Mouse (Mus musculus): ENCODE data around the gene Atf6. TPM values are rescaled to one million over a fixed set of nuclear protein-coding genes. Genes with fewer than 3 reads are reported as not detected.

Gene Atf6
- total RNA-seq, 2 experiments from 2014 or later, result 41.2 to 41.6 TPM

GRCm38 (mm10) chr1:170771437-170772003 is 96.1 kb downstream of the Atf6 start:
- DNase-seq, result peak; percentile 42

DNA sequence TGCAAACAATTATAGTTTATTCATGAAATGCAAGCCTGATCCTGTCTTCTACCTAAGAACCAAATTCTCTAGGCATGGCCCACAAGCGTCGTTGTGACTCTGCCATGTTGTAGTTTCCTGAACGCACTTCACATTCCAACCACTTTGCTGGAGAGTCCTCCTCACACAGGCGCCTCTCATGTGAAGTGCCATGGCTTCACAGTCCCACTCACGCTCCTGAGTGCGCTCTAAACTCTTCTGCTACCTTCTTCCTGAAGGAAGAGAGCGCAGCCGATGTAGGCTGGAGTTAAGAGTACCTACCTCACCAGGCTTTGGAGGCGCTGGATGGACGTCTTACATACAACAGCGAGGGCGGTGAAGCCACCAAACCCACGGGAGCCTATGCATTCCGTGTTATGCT is 96.9 kb downstream of the Atf6 start:
- no peak for DNase-seq

DNA sequence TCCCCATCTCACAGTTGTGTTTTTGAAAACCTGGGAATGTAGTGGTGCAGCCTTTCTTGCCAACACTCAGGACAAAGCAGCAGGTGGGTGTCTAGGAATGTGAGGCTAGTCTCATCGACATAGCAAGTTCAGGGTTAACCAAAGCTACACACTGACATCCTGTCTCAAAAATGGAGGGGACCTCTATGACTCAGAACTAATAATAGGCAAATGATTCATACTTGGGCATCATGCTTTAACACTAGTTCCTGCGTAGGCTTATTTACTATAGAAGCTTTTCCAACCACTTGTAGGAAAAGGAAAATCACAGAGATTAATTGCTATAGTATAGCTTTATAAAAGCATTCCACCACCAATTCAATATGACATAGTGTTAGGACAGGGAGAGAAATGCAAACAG is 100.6 kb downstream of the Atf6 start:
- DNase-seq, result peak; percentile 12

DNA sequence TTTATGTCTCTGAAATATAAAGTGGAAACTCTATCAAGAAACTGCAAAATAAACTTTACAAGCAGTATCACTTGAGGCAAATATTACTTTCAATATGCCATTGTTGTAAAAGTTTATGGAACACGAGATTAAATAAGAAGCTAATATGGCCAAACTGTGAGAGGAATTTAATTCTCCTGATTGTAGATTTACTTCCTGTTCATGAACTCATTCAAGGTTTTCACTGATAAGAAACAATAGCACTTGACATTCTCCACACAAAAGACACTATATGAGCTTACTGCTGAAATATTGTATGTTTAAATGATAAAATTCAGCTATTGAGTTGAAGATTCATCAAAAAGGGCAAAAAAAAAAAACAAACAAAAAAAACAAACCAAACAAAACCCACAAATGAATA is 102.8 kb downstream of the Atf6 start:
- no peak for DNase-seq

DNA sequence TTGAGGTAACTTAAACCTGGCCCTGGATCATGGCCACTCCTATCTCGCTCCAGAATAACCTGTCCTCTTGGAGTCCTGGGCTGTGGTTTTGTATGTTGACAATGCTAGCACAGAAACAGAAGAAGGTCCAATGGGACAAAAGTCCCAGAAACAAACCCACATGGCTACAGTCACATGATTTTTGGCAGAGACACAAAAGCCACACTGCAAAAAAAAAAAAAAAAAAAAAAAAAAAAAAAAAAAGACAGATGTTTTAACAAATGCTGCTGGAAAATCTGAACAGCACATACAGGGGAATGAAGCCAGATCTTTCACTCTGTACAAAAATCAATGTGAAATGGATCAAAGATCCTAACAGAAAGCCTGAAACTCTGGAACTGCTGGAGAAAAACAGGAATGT is 105.9 kb downstream of the Atf6 start:
- DNase-seq, result no peak

DNA sequence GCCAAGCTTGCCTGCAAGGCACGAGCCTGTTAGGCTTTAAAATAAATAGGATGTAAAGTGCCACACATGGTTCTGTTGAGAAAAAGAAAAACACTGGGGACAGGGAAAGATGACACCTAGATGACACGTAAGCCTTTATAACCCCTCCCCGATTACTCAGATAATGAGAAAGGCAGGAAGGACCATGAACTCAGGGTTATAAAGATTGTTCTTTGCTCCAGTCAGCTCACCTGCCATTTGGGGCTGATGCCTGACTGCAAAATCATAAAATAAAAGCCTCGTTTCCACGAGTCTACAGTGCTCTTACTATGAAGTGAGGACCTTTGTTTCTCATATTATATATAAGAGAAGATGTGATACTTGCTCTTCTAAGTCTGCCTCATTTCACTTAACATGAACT is 114.0 kb downstream of the Atf6 start:
- DNase-seq, result no peak

DNA sequence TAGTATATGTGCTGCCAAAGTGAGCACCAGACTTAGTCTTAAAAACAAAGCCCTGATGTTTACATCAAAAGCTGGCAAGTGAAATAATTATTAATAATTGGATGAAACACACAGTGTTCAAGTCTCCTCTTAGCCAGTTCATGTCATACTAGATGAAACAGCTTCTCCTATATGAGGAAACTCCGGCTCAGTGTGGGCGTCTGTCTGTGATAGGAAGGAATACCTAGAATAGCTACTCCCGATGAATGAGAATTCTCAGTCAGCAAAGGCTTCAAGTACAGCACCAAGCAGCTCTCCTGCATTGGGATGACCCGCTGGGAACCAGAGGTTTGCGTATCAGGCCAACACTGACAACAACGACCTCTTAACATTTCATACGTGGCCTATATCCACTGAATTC is 115.8 kb downstream of the Atf6 start:
- DNase-seq, result no peak

GRCm38 (mm10) chr1:170746523-170746922 is 121.0 kb downstream of the Atf6 start:
- DNase-seq, result no peak

GRCm38 (mm10) chr1:170741497-170742246 is 125.9 kb downstream of the Atf6 start:
- no peak for DNase-seq

DNA sequence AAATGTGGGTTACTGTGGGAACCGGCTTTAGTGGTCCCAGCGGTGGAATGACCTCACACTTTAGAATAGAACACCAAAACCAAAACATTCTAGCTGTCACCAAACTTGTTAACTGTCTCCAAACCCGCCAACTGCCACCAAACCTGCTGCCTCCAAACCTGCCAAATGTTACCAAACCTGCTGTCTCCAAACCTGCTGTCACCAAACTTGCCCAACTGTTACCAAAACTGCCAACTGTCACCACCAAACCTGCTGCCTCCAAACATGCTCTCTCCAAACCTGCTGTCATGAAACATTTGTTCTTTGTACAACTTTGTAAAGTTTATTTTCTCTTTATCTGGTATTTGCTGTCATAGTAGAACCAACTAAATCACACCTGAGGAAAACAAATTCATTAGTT is 132.7 kb downstream of the Atf6 start:
- DNase-seq, result no peak

GRCm38 (mm10) chr1:170732596-170732890 is 135.0 kb downstream of the Atf6 start:
- no peak for DNase-seq

- no peak for DNase-seq
Observed at GRCm38 (mm10) chr1:170731865-170732595, 135.5 kb downstream of the Atf6 start.

GRCm38 (mm10) chr1:170729267-170729962 is 138.2 kb downstream of the Atf6 start:
- DNase-seq, result no peak

DNA sequence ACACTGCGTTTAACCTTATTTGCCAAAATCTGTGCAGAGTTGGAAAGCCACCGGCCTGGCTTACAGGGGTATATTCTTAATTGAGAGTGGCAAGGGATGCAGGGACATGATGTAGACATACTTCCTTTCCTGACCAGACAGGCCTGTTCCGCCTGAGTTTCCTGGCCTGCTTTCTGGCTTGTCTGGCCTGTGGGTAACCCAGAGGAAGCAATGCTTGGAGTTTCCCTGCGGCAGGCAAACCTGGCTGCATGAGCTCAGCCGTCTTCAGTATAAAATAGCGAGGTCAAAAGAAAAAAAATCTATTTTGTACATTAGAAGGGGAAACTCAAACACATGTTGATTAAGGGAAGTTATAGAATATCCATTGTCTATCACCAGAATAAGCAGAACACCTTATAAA is 139.0 kb downstream of the Atf6 start:
- DNase-seq, result no peak

GRCm38 (mm10) chr1:170721560-170721959 is 146.0 kb downstream of the Atf6 start:
- DNase-seq, result peak; percentile 21

DNA sequence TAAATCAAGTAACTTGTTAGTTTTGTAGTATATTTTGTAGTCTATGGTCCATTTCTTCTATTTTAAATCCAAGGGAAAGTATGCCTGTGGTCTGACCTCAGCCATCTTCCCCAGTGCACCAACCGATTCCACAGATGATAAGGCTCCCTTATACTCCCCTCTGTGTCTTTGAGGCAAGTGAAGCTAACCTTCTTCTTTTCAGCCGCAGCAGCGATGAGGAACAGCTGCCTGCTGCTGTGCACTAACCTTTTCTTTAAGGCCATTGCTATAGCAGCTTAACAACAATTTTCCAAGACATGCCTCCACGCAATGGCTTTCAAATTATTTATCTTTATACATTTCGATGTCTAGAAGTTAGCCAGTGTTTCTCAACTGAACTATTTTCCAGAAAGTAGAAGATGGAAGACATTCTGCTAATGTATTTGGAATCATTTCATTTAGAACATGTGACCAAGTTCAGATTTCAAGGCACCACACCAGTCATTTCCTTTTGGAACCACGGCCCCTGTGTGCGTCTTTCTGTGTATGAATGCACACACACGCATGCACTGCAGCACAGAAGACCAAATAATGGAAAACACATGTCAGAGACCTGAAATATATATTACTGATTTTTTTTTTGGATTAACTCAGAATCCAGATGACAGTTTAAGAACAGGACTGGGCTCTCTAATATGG is 149.3 kb downstream of the Atf6 start:
- no peak for DNase-seq

DNA sequence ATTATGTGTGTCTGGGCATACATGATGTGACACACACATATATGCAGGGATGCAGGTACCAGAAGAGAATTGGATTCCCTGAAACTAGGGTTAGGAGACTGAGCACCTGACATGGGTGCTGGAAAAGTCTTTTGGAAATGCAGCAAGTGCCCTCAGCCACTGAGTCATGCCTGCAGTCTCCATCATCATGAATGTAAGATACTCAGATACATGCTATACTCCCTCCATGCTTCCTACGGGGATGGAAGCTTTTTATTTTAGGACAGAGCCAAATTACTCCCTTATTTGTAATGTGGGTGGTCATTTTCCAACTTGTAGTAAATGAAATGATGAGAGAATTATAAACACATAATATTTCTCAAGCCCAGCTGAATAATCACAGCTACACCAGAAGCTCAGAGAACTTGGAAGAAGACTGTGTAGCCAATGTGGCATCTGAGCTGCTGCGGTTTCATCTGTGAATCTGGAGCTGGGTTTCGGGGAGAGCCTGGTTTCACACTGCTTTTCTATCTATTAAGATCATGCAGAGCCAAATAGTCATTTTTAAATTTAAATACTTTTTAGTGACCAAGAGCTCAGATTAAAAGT is 150.2 kb downstream of the Atf6 start:
- DNase-seq, result no peak

DNA sequence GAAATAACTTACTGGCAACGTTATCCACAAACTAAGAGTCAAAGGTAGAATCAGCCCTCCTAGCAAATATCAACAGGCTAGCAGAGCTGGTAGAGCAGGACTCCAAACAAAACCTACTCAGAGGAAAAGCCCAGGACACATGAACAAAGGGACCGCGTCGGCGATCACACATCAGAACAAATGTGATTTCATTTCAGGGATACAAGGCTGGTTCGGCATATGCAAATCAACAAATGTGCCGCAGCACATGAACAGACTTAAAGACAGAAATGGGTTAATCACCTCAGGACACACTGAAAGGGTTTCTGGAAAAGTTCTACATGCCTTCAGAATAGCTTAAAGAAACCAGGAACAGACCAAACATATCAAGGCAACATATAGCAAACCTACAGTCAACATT is 155.8 kb downstream of the Atf6 start:
- no peak for DNase-seq

DNA sequence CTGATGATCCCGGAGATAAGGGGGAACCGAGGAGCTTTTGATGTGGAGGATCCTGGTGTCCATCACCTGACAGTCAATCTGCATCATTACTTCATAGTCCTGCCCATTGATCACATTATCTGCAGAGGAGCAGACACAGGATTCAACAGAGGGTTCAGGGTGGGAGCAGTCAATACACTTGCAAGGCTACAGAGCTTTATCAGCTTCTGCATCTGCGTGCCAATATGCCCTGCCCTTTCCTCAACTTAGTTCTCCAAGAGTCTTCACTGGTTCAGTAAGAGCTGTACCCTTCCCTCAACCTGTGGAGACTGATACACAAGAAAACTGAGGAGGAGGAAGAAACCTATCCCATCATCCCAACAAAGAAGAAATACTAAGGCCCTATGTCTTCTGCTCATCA is 157.6 kb downstream of the Atf6 start:
- no peak for DNase-seq

DNA sequence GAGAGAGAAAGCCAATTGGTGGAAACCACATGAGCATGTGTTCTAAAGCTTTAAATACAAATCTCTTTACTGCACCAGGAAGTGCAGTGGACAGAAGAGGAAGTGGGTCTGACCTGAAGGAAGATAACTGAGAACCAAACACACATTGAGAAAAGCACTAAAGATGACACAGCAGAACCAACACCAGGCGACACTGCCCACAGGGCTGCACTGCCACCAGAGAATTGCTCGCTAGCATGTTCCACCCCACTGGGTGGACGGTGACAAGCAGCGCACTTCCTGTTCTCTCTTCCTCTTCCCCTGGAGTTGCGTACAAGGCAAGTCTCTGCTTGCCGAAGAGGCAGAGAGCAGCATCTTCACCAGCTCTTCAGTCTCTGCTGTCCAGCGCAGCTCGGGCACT is 158.1 kb downstream of the Atf6 start:
- DNase-seq, result no peak

DNA sequence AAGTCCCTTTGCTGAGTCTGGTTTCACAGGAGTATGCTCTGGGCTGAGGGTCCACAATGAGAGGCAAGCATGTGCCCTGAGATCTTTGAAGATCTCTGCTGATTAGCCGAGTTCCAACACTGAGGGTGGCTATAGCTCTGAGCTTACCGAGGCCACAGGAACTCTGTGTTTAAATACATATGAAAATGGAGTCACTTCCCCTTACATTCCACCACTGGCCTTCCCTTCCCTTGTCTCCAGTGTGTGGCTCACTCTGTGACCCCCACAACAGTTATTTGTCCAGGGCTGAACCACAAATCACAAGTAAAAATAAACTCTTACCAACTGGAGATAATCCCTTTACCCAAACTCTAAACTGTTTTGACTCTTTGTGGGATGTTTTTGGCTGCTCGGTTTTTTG is 158.5 kb downstream of the Atf6 start:
- no peak for DNase-seq

DNA sequence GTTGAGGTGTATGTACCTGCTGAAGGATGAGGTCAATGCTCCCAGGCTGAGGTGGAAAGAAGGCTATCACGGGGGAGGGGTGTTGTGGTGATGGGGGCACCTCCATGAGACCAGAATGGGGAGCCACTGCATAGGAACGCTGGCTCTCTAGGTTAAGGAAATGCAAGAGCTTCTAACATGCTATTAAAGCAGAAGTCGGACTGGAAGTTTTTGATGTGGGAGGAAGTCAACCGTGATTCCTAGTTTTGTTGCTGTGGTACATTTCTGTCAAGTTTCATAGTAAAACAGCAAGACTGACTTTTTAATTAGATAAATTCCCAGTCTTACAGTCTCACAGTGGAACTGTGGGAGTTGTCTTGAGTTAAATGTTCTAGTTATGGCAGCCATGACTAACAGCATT is 161.5 kb downstream of the Atf6 start:
- DNase-seq, result no peak

All from heart, postnatal 4 days (tissue).